Mouse (Mus musculus): ENCODE results near the gene Tmem86a.

Gene Tmem86a

GRCm38 (mm10) chr7:47030517-47031193 lies 19.7 kb upstream of the Tmem86a start:
- peak; percentile 65 for DNase-seq

- peak; percentile 49 for DNase-seq
Measured at GRCm38 (mm10) chr7:47031371-47031770, 19.0 kb upstream of the Tmem86a start.

GRCm38 (mm10) chr7:47034785-47035384 lies 15.5 kb upstream of the Tmem86a start:
- peak; percentile 46 for DNase-seq

GRCm38 (mm10) chr7:47035426-47035825 lies 15.0 kb upstream of the Tmem86a start:
- DNase-seq = peak; percentile 65

GRCm38 (mm10) chr7:47041706-47042105 lies 8.7 kb upstream of the Tmem86a start:
- DNase-seq = peak; percentile 75

GRCm38 (mm10) chr7:47042121-47042520 lies 8.3 kb upstream of the Tmem86a start:
- DNase-seq = peak; percentile 70

GRCm38 (mm10) chr7:47042823-47043490 lies 7.4 kb upstream of the Tmem86a start:
- peak; percentile 91 for DNase-seq

- DNase-seq = no peak
Measured at GRCm38 (mm10) chr7:47050766-47051165, 365 bp downstream of the Tmem86a start.

- DNase-seq = peak; percentile 99
Measured at GRCm38 (mm10) chr7:47051404-47052151, 1.2 kb downstream of the Tmem86a start.

GRCm38 (mm10) chr7:47052276-47052675 lies 1.9 kb downstream of the Tmem86a start:
- peak; percentile 97 for DNase-seq

- DNase-seq = peak; percentile 95
Measured at GRCm38 (mm10) chr7:47053287-47053686, 2.9 kb downstream of the Tmem86a start.

- peak; percentile 98 for DNase-seq
Measured at GRCm38 (mm10) chr7:47054666-47055065, 4.3 kb downstream of the Tmem86a start.

- peak; percentile 97 for DNase-seq
Measured at GRCm38 (mm10) chr7:47055744-47056143, 5.3 kb downstream of the Tmem86a start.

GRCm38 (mm10) chr7:47056273-47056672 lies 5.9 kb downstream of the Tmem86a start:
- no peak for DNase-seq

GRCm38 (mm10) chr7:47059339-47059738 lies 8.9 kb downstream of the Tmem86a start:
- no peak for DNase-seq

- DNase-seq = no peak
Measured at GRCm38 (mm10) chr7:47061560-47061959, 11.2 kb downstream of the Tmem86a start.

GRCm38 (mm10) chr7:47066942-47067341 lies 16.5 kb downstream of the Tmem86a start:
- no peak for DNase-seq

GRCm38 (mm10) chr7:47067879-47068278 lies 17.5 kb downstream of the Tmem86a start:
- DNase-seq = peak; percentile 98

GRCm38 (mm10) chr7:47072551-47072950 lies 22.1 kb downstream of the Tmem86a start:
- peak; percentile 89 for DNase-seq

GRCm38 (mm10) chr7:47073536-47074521 lies 23.4 kb downstream of the Tmem86a start:
- DNase-seq = peak; percentile 90

GRCm38 (mm10) chr7:47076193-47076592 lies 25.8 kb downstream of the Tmem86a start:
- DNase-seq = no peak

GRCm38 (mm10) chr7:47076729-47077128 lies 26.3 kb downstream of the Tmem86a start:
- DNase-seq = peak; percentile 92
